Mouse (Mus musculus) C2C12 (cell line): Measurements from ENCODE around the gene Tnfaip8l1. TPM values are rescaled to one million over a fixed set of nuclear protein-coding genes. Genes with fewer than 3 reads are reported as not detected.

Experiments
- H3K27me3 ChIP-seq: one replicate; pipeline ENCODE4 v1.6.1; 2011; ENCODE audit not compliant: control insufficient read depth, insufficient read depth, insufficient read length
- H3K36me3 ChIP-seq: one replicate; pipeline ENCODE4 v1.6.1; 2011; ENCODE audit not compliant: control insufficient read depth, insufficient read depth
- H3K4me3 ChIP-seq: one replicate; pipeline ENCODE4 v1.5.1; 2011; ENCODE audit warnings: mild to moderate bottlenecking, control low read depth; ENCODE audit not compliant: poor library complexity, insufficient read depth, severe bottlenecking
- H3K79me2 ChIP-seq: one replicate; pipeline ENCODE4 v1.6.1; 2011; ENCODE audit not compliant: control insufficient read depth, insufficient read depth
- H3K79me3 ChIP-seq: one replicate; pipeline ENCODE4 v1.6.1; 2011; ENCODE audit warnings: low read depth, control low read depth
- H3ac ChIP-seq: one replicate; pipeline ENCODE3; 2011; ENCODE audit warnings: low read depth; ENCODE audit not compliant: control insufficient read depth, insufficient read length
- CEBPB ChIP-seq: IDR thresholded peaks from one replicate; pipeline ENCODE4 v1.6.1; 2011; ENCODE audit warnings: low read depth, mild to moderate bottlenecking, control low read depth, moderate library complexity
- CTCF ChIP-seq: IDR thresholded peaks from one replicate; pipeline ENCODE4 v1.5.1; 2011; ENCODE audit not compliant: control insufficient read depth, insufficient read depth, insufficient read length
- FOSL1 ChIP-seq: IDR thresholded peaks from one replicate; pipeline ENCODE4 v1.8.0; 2011; ENCODE audit warnings: mild to moderate bottlenecking, low read length; ENCODE audit not compliant: poor library complexity, insufficient read depth, severe bottlenecking
- MAX ChIP-seq: IDR thresholded peaks from one replicate; pipeline ENCODE4 v1.6.1; 2011; ENCODE audit warnings: mild to moderate bottlenecking, control low read depth
- MYOD1 ChIP-seq: IDR thresholded peaks from one replicate; pipeline ENCODE4 v1.6.1; 2011; ENCODE audit warnings: low read depth; ENCODE audit not compliant: control insufficient read depth, insufficient read length
- MYOG ChIP-seq: IDR thresholded peaks from one replicate; pipeline ENCODE4 v1.6.1; 2011; ENCODE audit not compliant: control insufficient read depth, insufficient read length; ENCODE audit errors: extremely low read depth
- USF1 ChIP-seq: IDR thresholded peaks from one replicate; pipeline ENCODE4 v1.6.1; 2011; ENCODE audit warnings: low read depth, mild to moderate bottlenecking, control low read depth, moderate library complexity
- long read RNA-seq, 2 experiments: library from polyadenylated mRNA; unstranded; transcript quantifications; one replicate each; pipeline ENCODE4 v2.0.0; 2019 to 2020
- polyA plus RNA-seq: library from polyadenylated mRNA; unstranded; fragments of >200 nt; fragmentation: generic; extraction: Trizol; gene quantifications from one replicate; pipeline ENCODE4 v1.2.1, GENCODE M21; 2012; ENCODE audit warnings: missing spikeins

Tnfaip8l1 gene
- polyA plus RNA-seq, result 2.3 TPM
- long read RNA-seq, experiment 1, transcript Tnfaip8l1-201 (2 exons, 2,379 nt), result major isoform, 5 of 5 reads
- long read RNA-seq, experiment 1, partial matches to known transcripts, result 0 of 5 reads
- long read RNA-seq, experiment 1, other reads (novel, unspliced or antisense), result 0 of 5 reads
- long read RNA-seq, experiment 2, transcript Tnfaip8l1-201 (2 exons, 2,379 nt), result major isoform, 20 of 21 reads
- long read RNA-seq, experiment 2, partial matches to known transcripts, result 0 of 21 reads
- long read RNA-seq, experiment 2, other reads (novel, unspliced or antisense), result 1 of 21 reads

DNA sequence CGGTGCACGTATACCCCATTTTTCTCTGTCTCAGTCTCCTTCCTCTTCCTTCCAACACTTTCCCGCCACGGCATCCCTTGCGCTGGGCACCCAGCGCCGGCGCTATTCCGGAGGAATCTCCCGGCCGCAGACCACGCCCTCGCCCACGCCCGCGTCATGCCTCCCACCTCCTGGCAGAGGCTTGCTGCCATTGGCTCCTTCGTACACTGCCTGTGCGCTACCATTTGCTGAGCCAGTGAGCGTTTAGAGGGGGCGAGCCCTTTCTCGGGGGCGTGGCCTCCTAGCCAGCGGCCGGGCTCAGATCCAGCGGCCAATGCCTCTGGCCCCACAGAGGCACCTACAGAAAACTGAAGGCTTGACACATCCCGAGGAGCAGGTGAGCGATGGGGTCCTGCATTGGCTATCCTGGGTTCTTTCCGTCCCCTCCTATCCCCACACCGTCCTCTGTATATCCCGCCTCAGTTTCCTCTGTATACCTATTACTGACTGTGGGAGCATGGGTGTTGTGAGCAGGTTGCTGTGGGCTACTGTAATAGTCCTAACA lies at the start of gene Tnfaip8l1:
TSS of gene Tnfaip8l1 (plus strand) at position 247 of the 544 bp plus-strand sequence.
- H3K79me3 ChIP-seq, result no peaks in the 10 kb centered on the region
- TF ChIP-seq MYOG (no peak), MYOD1 (no peak), CTCF (no peak)
- H3ac ChIP-seq, result peak within 1 kb of the TSS; percentile 57
- peaks cover 11% of the 10 kb centered on the region for H3K27me3 ChIP-seq
- H3K4me3 ChIP-seq, result peak within 1 kb of the TSS; percentile 18
- H3K79me2 ChIP-seq, result no peaks in the 10 kb centered on the region
- H3K36me3 ChIP-seq, result no peaks in the 10 kb centered on the region

DNA sequence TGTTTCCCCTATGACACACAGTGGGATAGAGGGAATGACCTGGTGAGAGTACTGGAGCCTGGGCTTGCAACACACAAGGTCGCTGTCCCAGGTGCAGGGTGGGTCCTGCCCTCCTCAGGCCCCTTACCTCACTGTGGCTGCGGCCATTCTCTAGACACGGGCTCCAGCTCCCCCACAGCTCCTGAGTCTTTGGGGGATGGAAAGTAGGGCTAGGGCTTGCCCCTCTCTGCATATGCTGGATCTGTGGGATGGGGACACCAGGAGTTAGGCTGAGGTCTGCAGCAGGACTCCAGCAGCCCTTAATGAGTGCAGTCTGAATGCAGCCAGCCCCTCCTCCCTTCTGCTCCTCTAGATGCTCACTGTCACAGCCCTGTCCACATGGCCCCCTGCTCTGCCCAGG lies 49.5 kb upstream of the Tnfaip8l1 start:
- TF ChIP-seq FOSL1 (no peak), CEBPB (no peak), MYOD1 (no peak), MYOG (no peak), USF1 (no peak), MAX (no peak), CTCF (no peak)
- no peaks in the 10 kb centered on the region for H3K79me3 ChIP-seq
- no peak overlapping the region for H3K4me3 ChIP-seq
- H3ac ChIP-seq, result no peak overlapping the region
- H3K36me3 ChIP-seq, result no peaks in the 10 kb centered on the region
- H3K79me2 ChIP-seq, result no peaks in the 10 kb centered on the region
- peaks cover 5% of the 10 kb centered on the region for H3K27me3 ChIP-seq

DNA sequence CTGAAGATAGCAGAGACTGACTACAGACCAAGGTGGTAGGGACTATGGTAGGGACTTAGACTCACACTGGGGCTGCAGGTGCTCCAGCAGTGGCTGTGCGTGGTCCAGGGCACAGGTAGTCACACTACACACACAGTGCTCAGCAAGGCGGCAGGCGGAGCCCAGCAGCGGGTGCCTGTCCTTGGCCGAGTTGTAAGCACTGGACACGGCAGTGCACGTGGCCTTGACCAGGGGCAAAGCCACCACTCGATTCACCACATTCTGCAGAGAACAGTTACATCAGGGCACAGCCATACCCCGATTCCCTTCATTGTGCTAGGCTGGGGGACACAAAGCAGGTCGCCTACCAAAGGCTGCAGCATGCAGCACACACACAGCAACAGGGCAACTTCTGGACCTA lies 46.1 kb upstream of the Tnfaip8l1 start:
- TF ChIP-seq MAX (no peak), USF1 (no peak), CTCF (no peak), CEBPB (no peak), MYOG (no peak), FOSL1 (no peak), MYOD1 (no peak)
- H3K27me3 ChIP-seq, result peaks cover 28% of the 10 kb centered on the region
- H3K79me3 ChIP-seq, result no peaks in the 10 kb centered on the region

DNA sequence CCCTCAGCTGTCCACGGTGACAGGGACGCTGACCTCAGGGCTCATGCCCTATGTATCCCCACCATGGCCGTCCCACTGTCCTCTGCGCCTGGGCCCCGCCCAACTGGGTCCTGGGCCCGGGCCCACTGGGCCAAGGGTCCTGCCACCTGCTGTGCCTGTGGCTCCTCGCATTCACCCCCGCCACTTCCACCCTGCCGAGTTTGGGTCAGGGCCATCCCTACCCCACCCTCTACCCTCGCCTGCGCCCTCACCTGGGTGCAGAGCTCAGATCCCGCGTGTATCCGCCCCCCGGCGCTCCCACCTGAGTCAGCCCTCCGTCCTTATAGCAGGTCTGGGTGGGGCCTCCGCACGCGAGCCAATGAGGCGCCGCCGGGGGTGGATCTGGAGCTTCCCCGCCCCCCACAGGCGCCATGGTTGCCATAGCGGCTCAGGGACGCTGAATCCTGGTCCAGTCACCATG lies 45.0 kb upstream of the Tnfaip8l1 start, which contains the start of gene Plin5:
TSS of gene Plin5 (minus strand) at position 346 of the 460 bp plus-strand sequence.
- no peak within 1 kb of the TSS for H3K4me3 ChIP-seq
- no peaks in the 10 kb centered on the region for H3K79me2 ChIP-seq
- TF ChIP-seq CEBPB (no peak), CTCF (no peak), MYOD1 (no peak), MYOG (no peak), MAX (no peak), FOSL1 (no peak), USF1 (no peak)
- no peaks in the 10 kb centered on the region for H3K79me3 ChIP-seq
- H3ac ChIP-seq, result no peak within 1 kb of the TSS
- no peaks in the 10 kb centered on the region for H3K36me3 ChIP-seq
- H3K27me3 ChIP-seq, result peaks cover 39% of the 10 kb centered on the region

More for the DNA sequence above, 46.1 kb upstream of the Tnfaip8l1 start:
- Histone ChIP-seq H3K4me3 (no peak overlapping the region), H3K36me3 (no peaks in the 10 kb centered on the region), H3ac (no peak overlapping the region), H3K79me2 (no peaks in the 10 kb centered on the region)

DNA sequence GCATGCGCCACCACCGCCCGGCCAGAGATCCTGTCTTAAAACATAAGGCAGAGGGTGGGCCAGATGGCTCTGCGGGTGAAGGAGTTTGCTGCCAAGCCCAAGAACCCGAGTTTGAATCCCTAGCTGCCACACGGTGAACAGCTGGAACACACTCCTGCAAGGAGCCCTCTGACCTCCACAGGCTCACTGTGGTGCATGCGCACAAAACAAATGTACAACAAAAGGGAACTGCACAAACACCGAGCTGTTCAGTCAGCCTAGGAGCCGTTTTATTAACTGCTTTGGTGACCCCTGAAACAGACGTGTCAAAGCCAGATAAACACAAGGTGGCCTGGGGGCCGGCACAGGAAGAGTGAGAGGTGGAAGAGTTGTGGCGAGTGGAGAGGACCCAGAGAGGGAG lies 42.8 kb upstream of the Tnfaip8l1 start:
- Histone ChIP-seq H3ac (no peak overlapping the region), H3K4me3 (no peak overlapping the region), H3K36me3 (no peaks in the 10 kb centered on the region), H3K79me2 (no peaks in the 10 kb centered on the region), H3K27me3 (peaks cover 39% of the 10 kb centered on the region), H3K79me3 (no peaks in the 10 kb centered on the region)
- TF ChIP-seq MYOG (no peak), CTCF (no peak), USF1 (no peak), CEBPB (no peak), MYOD1 (no peak), FOSL1 (no peak), MAX (no peak)
